Mouse (Mus musculus) embryo, embryonic 10.5 days (tissue): ENCODE results near the gene Kcnq1.
A peak's percentile ranks its signal among the peaks of the same experiment; 100 is the strongest.

ENCODE experiments used
- DNase-seq: peaks from one replicate; pipeline ENCODE4 v3.0.0-alpha.2; 2015; ENCODE audit warnings: low spot score

Gene Kcnq1

DNA sequence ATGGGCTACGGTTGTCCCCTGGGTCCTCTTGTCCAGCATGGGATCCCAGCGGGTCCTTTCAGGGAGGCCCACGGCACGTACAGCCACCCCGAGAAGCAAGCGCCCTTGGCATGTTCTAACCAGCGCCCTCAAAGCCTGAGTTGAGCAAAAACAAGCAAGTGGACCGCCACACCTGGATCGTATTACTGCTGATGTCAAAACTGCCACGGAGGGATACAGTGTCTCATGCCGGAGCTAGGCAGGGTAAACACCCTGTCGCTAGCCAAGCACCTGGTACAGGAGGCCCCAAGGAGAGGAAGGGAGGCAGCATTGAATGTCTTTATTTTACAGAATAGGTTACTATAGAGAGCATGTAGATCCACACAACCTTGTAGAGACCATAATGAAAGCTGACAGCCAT, 310.2 kb downstream of the Kcnq1 start:
- DNase-seq = no peak

DNA sequence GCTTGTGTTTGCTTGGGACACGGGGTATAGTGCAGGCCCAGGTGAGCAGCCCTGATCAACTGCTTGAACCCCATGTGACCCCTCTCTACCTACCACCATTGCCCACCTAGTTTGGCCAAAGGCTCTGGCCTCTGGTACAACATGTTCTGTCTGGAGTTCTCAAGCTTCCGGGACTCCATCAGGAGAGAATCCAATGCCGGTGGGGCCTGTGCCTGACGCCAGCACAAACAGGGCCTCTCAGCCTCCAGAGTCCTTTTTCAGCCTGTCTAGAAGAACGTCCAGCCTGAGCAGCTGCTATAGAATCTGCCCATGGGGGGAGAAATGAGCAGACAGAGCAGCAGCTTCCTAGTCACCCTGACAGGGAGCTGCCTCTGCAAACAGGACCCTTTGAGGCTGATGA, 311.7 kb downstream of the Kcnq1 start:
- DNase-seq = no peak

DNA sequence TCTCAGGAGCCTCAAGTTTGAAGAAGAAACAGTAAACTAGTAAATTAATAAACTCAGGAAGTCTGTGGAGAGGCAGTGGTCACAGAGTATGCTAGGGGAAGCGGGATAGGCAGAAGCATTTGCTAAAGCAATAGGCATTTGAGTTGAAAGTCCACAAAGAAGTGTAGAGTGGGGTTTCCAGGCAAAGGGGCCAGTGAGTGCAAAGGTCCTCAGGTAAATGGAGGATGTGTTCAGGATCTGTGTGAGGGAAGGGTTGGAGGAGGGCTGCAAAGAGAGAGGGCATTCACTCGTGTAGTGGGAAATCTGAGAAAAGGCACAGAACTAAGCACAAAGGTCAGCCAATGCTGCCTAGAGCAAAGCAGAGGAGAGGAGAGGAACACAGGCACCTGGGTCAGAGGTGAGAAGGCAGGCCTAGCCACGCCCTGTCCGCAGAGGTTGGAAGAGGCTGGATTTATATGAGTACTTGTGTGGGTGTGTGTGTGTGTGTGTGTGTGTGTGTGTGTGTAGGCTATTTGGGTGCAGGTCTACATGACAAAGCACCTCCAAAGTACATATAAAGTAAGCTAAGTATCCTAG, 313.5 kb downstream of the Kcnq1 start:
- DNase-seq = no peak

GRCm38 (mm10) chr7:143428142-143428813, 322.1 kb downstream of the Kcnq1 start:
- DNase-seq = peak; percentile 87

DNA sequence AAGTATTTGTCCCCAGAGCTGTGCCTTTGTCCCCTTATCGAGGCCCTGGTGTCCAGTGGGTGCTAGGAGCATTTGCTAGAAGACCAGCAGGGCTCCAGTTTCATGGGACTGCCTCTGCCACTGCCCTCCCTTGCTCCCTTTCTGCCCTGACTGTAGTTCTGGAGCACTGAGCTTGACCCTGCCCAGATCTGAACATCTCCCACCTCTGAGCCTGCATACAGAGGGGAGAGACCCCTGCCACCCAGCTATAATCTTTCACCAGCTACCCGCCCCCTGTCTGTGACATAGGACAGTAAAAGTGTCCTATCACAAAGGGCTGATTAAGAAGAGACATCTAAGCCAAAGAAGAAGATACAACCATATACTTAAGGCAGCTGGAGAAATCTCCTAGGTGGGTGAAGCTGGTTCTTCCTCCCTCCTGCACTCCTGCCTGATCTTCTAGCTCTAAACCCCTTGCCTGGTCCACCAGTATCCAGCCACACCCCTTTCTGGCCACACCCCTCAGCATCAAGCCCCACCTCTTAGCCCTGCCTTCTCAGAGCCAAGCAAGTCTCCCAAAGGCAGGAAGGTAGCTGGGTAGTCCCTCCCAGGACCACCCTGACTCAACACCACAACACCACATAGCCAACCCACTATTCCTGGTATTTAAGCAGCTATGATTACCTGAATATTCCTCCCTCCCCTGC, 322.8 kb downstream of the Kcnq1 start:
- peak; percentile 63 for DNase-seq

DNA sequence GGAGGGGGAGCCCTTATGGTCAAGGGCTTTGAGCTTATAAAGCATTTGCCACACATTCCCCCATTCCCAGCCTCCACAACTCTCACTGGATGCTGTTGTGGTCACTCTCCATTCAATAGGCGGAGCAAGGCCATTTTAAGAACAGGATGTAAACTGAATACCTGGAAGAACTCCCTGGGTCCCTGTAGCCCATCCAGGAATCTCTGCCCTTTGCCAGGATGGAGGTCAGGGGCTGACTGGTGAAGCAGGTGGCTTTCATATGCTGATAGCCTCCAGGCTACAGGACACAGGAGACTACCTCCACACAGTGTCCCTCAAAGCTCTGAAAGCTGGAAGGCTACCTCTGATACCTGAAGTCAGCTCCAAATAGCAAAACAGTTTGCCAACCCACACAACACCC, 326.5 kb downstream of the Kcnq1 start:
- DNase-seq = no peak

- no peak for DNase-seq
These were observed 327.2 kb downstream of the Kcnq1 start for GRCm38 (mm10) chr7:143433331-143433730.

GRCm38 (mm10) chr7:143437231-143437893, 331.2 kb downstream of the Kcnq1 start:
- peak; percentile 58 for DNase-seq

GRCm38 (mm10) chr7:143437894-143438581, 331.9 kb downstream of the Kcnq1 start:
- DNase-seq = peak; percentile 82

DNA sequence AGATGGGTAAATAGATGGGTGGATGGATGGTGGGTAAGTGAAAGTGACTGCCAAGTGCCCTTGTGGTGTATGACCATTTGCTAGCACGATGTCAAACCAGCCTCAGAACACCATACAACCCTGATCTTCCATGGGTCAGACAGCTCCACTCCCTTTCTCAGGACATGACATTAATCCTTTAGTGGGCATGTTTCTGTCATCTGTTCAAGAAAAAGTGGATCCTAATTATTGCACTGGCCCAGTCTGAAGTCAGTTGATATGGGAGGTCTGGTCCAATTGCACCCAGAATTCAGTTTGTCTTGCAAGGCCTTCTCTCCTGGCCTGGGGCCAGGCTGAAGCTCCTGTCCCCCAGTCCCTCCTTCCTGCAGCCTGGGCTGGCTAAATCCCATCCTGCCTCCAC, 332.8 kb downstream of the Kcnq1 start:
- no peak for DNase-seq

DNA sequence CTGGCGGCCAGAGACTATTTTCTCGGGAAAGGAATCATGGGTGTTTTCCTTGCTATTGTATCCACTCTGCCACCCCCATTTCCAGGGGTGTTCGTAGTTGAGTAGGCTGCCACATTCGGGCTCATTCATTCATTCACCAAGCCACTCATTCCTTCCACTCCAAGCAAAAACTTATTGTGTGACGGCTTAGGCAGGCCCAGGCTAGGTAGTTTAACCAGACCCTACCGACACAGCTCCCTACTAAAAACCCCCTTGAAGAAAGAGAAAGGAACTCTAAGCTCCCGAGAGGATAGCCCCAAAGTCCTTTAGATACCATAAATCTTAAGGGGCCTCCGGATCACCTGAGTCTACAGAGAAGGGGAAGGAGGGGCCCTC, 338.4 kb downstream of the Kcnq1 start:
- DNase-seq = peak; percentile 30

GRCm38 (mm10) chr7:143444955-143445648, 338.9 kb downstream of the Kcnq1 start:
- DNase-seq = peak; percentile 63

- DNase-seq = peak; percentile 61
These were observed 339.7 kb downstream of the Kcnq1 start for GRCm38 (mm10) chr7:143445651-143446460.

DNA sequence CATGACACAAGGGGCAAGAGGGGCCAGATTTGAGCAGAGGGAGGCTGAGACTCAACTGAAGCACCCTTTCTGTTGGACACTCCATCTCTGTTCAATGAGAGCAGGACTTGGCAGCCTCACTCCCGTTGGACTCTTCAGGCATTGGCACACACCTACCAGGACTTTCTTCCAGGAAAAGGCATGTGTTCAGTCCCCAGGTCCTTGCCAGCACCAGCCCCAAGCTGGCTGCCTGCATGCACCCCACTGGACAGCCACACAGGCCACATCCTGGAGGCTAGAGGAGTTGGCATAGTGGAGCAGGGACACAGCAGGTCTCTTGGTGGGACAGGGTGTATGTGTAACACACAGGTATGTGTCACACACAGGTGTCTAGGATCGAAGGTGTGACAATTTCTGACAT, 341.0 kb downstream of the Kcnq1 start:
- no peak for DNase-seq

DNA sequence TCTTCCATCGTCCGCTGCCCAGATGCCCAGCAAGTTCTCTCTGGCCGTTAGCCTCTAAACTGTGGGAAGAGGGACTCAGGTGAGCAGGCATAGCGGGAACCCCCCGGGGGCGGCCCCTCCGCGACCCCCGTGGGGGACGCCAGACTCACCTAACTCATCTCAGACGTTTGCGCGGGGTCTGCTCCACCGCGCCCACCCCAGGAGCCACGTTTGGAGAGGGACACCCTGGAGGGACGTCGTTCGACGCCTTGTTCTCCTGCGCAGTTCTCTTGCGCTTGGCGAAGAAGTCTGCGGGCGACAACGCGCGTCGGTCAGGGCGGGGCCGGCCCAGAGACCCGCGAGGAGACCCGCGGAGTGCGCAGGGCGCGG, 352.8 kb downstream of the Kcnq1 start:
- no peak for DNase-seq

- DNase-seq = peak; percentile 46
These were observed 353.4 kb downstream of the Kcnq1 start for GRCm38 (mm10) chr7:143459332-143460211.

DNA sequence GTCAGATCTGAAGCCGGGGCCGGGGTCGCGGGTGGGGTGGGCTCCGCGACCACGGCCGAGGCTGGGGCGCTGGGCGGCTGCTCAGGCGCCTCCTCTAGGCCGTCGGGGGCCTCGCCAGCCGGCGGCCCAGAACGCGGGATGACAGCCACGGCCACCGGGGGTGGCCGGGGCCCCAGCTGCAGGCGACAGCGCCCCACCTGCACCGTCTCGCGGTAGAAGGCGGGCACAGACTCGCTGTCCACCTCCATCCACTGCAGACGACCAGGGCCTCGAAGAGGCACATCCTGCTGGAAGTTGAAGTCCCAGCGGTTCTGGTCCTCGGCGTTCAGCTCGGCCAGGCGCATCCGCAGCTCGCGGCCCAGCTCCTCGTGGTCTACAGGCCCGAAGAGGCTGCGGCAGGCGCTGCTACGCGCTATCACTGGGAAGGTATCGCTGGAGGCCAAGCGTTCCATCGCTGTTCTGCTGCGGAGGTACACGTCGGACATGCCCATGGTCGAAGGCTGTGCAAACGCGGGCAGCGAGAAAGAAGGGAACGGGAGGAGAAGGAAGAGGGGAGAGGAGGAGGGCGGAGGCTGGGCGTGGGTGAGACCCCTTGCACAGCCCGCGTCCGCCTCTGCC, 354.2 kb downstream of the Kcnq1 start:
- no peak for DNase-seq

- DNase-seq = peak; percentile 91
These were observed 354.7 kb downstream of the Kcnq1 start, which contains the start of gene Cdkn1c for GRCm38 (mm10) chr7:143460874-143461273. Cdkn1c (minus strand) TSS chr7:143461050.

DNA sequence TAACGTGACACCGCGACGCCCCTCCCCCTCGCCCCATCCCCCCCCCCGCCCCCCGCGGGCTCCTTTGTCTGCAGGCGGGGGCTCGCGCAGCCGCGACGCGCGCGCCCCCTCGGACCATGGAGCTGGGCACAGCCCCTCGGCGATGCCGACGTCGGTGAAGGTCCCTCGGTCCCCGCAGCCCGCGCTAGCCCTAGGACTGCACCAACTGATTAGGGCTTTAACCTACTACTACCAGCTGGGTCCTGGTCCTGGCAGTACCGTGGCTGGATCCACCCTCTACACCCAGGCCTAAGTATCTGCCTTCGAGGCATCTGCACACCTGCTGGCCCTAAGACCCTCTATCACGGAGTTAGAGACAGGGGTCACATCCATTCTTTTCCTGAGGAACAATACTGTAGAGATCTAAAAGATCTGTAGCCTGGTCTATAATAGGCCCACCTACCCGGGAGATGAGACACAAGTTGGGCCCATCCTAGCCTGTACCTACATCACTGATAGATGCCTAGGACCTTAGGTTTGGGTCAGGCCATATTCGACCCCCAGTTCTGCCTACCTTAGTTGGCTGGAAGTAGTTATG, 355.2 kb downstream of the Kcnq1 start:
- no peak for DNase-seq
